Mouse (Mus musculus) heart, postnatal 0 days (tissue): ENCODE data around the gene Cdca4. TPM values are rescaled to one million over a fixed set of nuclear protein-coding genes. Genes with fewer than 3 reads are reported as not detected.

Experiments used
- ATAC-seq: fragments of 200-750 bp; cut with Nextera tagmentation; 2 replicates; pipeline ENCODE4 v1.8.0; 2017; ENCODE audit warnings: low read depth, moderate number of reproducible peaks, moderate library complexity; ENCODE audit not compliant: insufficient read depth
- DNase-seq: peaks from one replicate; pipeline ENCODE4 v3.0.0-alpha.2; 2016; ENCODE audit warnings: low spot score
- H3K27ac ChIP-seq: fragments of 300-500 bp; sonication (generic); 2 replicates; pipeline ENCODE4 v1.5.1; 2014; ENCODE audit warnings: low read depth, mild to moderate bottlenecking
- H3K27me3 ChIP-seq: fragments of 300-500 bp; sonication (generic); 2 replicates; pipeline ENCODE4 v1.6.1; 2014; ENCODE audit warnings: low read length, mixed read lengths; ENCODE audit not compliant: control insufficient read depth, insufficient read depth
- H3K36me3 ChIP-seq: fragments of 300-500 bp; sonication (generic); replicated peaks from 2 replicates; pipeline ENCODE4 v1.6.1; 2014; ENCODE audit warnings: low read length, mixed read lengths; ENCODE audit not compliant: control insufficient read depth, insufficient read depth
- H3K4me1 ChIP-seq: fragments of 300-500 bp; sonication (generic); 2 replicates; pipeline ENCODE4 v1.6.1; 2014; ENCODE audit warnings: antibody characterized with exemption; ENCODE audit not compliant: control insufficient read depth, insufficient read depth
- H3K4me2 ChIP-seq: fragments of 300-500 bp; sonication (generic); 2 replicates; pipeline ENCODE4 v1.6.1; 2014; ENCODE audit warnings: low read depth, mild to moderate bottlenecking, low read length, moderate library complexity
- H3K4me3 ChIP-seq: fragments of 300-500 bp; sonication (generic); 2 replicates; pipeline ENCODE4 v1.5.1; 2014; ENCODE audit warnings: low read depth, low read length
- H3K9ac ChIP-seq: fragments of 300-500 bp; sonication (generic); replicated peaks from 2 replicates; pipeline ENCODE4 v1.6.1; 2014; ENCODE audit warnings: low read depth, low read length, mixed read lengths
- H3K9me3 ChIP-seq: fragments of 300-500 bp; sonication (generic); replicated peaks from 2 replicates; pipeline ENCODE4 v1.6.1; 2016; ENCODE audit warnings: low read length; ENCODE audit not compliant: control insufficient read depth
- CTCF ChIP-seq: IDR thresholded peaks from 2 replicates; pipeline ENCODE4 v1.5.1; 2016; ENCODE audit warnings: antibody characterized with exemption, control low read depth, low read depth
- EP300 ChIP-seq: IDR thresholded peaks from 2 replicates; pipeline ENCODE4 v1.6.1; 2016; ENCODE audit warnings: antibody characterized with exemption, low read depth
- WGBS: fragments of 180-500 bp; shearing (Covaris S2); extraction: QIAGEN DNeasy Blood & Tissue Kit; methylation state at CpG from one replicate; pipeline ENCODE4 v1.1.7; 2014; 5-methylcytosine and 5-hydroxymethylcytosine counted together
- polyA plus RNA-seq: library from polyadenylated mRNA; unstranded; fragments of >200 nt; fragmentation: Nextera tagmentation; extraction: Ambion mirVana; gene quantifications from 2 replicates; pipeline ENCODE4 v1.2.1, GENCODE M21; 2015
- total RNA-seq: library from RNA; depleted of rRNA; stranded (reverse); fragments of >200 nt; gene quantifications from 2 replicates; pipeline ENCODE4 v1.2.3, GENCODE M21; 2014; ENCODE audit warnings: low replicate concordance

Cdca4 gene
- total and polyA plus RNA-seq, 2 experiments from 2014 or later, result 18.6 to 27.7 TPM

- Histone ChIP-seq H3K9ac (peak overlapping the region; percentile 69), H3K4me1 (peaks cover 27% of the 10 kb centered on the region), H3K27me3 (no peaks in the 10 kb centered on the region), H3K4me3 (peak overlapping the region; percentile 75), H3K4me2 (peak overlapping the region; percentile 84), H3K9me3 (no peaks in the 10 kb centered on the region), H3K36me3 (peaks cover 14% of the 10 kb centered on the region; the same call in 1 of the 2 replicates), H3K27ac (peak overlapping the region; percentile 61)
- WGBS, result 14% methylated on average over 2 of the region's 2 CpGs
- DNase-seq (no peak), ATAC-seq (no peak)
- TF ChIP-seq CTCF (no peak), EP300 (no peak)
These were observed 918 bp upstream of the Cdca4 start for GRCm38 (mm10) chr12:112830141-112830540.

GRCm38 (mm10) chr12:112828501-112829243 lies 551 bp downstream of the Cdca4 start:
- peaks cover 31% of the 10 kb centered on the region for H3K4me1 ChIP-seq
- no peaks in the 10 kb centered on the region for H3K9me3 ChIP-seq
- H3K4me2 ChIP-seq, result peak overlapping the region; percentile 70
- peak overlapping the region; percentile 93 for H3K27ac ChIP-seq
- H3K9ac ChIP-seq, result peak overlapping the region; percentile 80
- H3K4me3 ChIP-seq, result peak overlapping the region; percentile 75
- ATAC-seq (peak; percentile 81), DNase-seq (peak; percentile 74)
- H3K36me3 ChIP-seq, result peaks cover 14% of the 10 kb centered on the region; the same call in 1 of the 2 replicates
- no peak for TF ChIP-seq CTCF
- no peak for TF ChIP-seq EP300
- WGBS, result under 1% methylated on average over 51 of the region's 51 CpGs
- H3K27me3 ChIP-seq, result no peaks in the 10 kb centered on the region

- Histone ChIP-seq H3K4me3 (no peak overlapping the region), H3K4me1 (peaks cover 56% of the 10 kb centered on the region), H3K9me3 (no peaks in the 10 kb centered on the region), H3K9ac (0 out of 2 replicates have a peak overlapping the region, but pooled peaks have one; percentile 80), H3K27ac (peak overlapping the region; percentile 22; the same call in 1 of the 2 replicates), H3K27me3 (no peaks in the 10 kb centered on the region), H3K4me2 (no peak overlapping the region), H3K36me3 (peaks cover 22% of the 10 kb centered on the region; the same call in 1 of the 2 replicates)
- DNase-seq (no peak), ATAC-seq (no peak)
- TF ChIP-seq EP300, result no peak
- no peak for TF ChIP-seq CTCF
- 71% methylated on average over 5 of the region's 5 CpGs for WGBS
These were observed 3.3 kb downstream of the Cdca4 start for GRCm38 (mm10) chr12:112825901-112826300.

- no peak for TF ChIP-seq CTCF
- TF ChIP-seq EP300, result no peak
- Histone ChIP-seq H3K4me1 (peaks cover 53% of the 10 kb centered on the region), H3K9ac (no peak overlapping the region), H3K27me3 (no peaks in the 10 kb centered on the region), H3K4me3 (no peak overlapping the region), H3K4me2 (no peak overlapping the region), H3K27ac (peak overlapping the region; percentile 83), H3K9me3 (no peaks in the 10 kb centered on the region), H3K36me3 (peaks cover 48% of the 10 kb centered on the region)
- ATAC-seq, result no peak
- no peak for DNase-seq
- 38% methylated on average over 4 of the region's 4 CpGs for WGBS
These were observed 6.0 kb downstream of the Cdca4 start for GRCm38 (mm10) chr12:112823221-112823620.

- Histone ChIP-seq H3K27me3 (no peaks in the 10 kb centered on the region), H3K9ac (no peak overlapping the region), H3K9me3 (no peaks in the 10 kb centered on the region), H3K4me1 (peaks cover 47% of the 10 kb centered on the region), H3K4me2 (no peak overlapping the region), H3K27ac (peak overlapping the region; percentile 83), H3K36me3 (peaks cover 52% of the 10 kb centered on the region), H3K4me3 (no peak overlapping the region)
- WGBS, result 59% methylated on average over 2 of the region's 2 CpGs
- no peak for ATAC-seq
- TF ChIP-seq CTCF, result no peak
- no peak for TF ChIP-seq EP300
- DNase-seq, result no peak
These were observed 6.5 kb downstream of the Cdca4 start for GRCm38 (mm10) chr12:112822676-112823075.
